Mouse (Mus musculus): Measurements from ENCODE around the gene Trmt44. TPM values are rescaled to one million over a fixed set of nuclear protein-coding genes. Genes with fewer than 3 reads are reported as not detected.

Gene Trmt44
- polyA plus RNA-seq, 1 experiment, result 9.8 TPM

DNA sequence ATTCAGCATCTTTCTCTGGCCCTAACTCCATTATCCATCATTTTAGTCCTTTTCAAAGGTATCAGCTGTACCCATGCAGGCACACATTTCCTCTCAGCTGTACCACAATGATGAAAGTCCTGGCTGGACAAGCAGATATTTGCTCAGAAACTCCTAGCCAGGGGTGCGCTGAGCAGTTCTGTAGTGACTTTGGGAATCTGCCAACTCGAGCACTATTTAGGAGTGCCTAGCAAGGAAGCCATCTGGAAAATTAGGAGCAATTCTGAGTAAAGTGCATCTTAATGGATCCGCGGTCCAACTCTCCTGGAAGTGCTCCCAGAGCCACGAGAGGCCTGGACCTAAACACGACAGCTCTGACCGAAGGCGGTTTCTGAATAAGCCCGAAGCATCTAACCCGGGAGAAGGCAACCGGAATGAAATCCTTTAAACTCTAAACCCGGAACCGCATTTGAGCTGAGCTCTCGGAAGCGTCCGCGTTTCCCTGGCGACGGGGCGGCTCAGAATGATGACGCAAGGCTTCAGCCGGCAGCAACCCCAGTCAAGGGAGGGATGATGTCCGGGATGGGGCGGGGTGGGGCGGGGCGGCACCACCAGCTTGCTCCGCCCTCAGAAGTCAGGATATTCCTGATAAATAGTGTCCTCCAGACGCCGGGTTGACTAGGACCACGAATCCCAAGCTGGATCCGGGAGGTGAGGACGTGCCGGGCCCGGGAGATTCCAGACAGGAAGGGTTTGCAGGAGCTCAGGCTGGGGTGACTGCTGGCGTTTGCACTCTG, 7.8 kb upstream of the Trmt44 start, which contains the start of gene Acox3:
TSS of gene Acox3 (plus strand) at position 596 of the 776 bp plus-strand sequence.
- no peaks in the 10 kb centered on the region for H3K27me3 ChIP-seq (ENCODE audit: control insufficient read depth, insufficient read depth, low read length)
- no peak within 1 kb of the TSS for H3K27ac ChIP-seq (ENCODE audit: control insufficient read depth, insufficient read depth, low read length)
- peak within 1 kb of the TSS; percentile 94 for H3K4me3 ChIP-seq (ENCODE audit: control insufficient read depth, insufficient read depth, low read length)
- H3K36me3 ChIP-seq (ENCODE audit: control insufficient read depth, insufficient read depth, low read length), result no peaks in the 10 kb centered on the region
- DNase-seq, result peak; percentile 94
- peaks cover 8% of the 10 kb centered on the region; the same call in 1 of the 2 replicates for H3K4me1 ChIP-seq (replicated peaks; ENCODE audit: control insufficient read depth, insufficient read depth, low read length)
- TF ChIP-seq CTCF (IDR thresholded peaks at IDR 0.05; ENCODE audit: borderline replicate concordance, control insufficient read depth, extremely low read depth, insufficient read depth, low read length, poor library complexity), result no peak
- TF ChIP-seq POLR2A (IDR thresholded peaks at IDR 0.05; ENCODE audit: control insufficient read depth, extremely low read depth, insufficient read depth, low read length, poor library complexity), result no peak
- WGBS, result 1% methylated on average over 35 of the region's 35 CpGs

DNA sequence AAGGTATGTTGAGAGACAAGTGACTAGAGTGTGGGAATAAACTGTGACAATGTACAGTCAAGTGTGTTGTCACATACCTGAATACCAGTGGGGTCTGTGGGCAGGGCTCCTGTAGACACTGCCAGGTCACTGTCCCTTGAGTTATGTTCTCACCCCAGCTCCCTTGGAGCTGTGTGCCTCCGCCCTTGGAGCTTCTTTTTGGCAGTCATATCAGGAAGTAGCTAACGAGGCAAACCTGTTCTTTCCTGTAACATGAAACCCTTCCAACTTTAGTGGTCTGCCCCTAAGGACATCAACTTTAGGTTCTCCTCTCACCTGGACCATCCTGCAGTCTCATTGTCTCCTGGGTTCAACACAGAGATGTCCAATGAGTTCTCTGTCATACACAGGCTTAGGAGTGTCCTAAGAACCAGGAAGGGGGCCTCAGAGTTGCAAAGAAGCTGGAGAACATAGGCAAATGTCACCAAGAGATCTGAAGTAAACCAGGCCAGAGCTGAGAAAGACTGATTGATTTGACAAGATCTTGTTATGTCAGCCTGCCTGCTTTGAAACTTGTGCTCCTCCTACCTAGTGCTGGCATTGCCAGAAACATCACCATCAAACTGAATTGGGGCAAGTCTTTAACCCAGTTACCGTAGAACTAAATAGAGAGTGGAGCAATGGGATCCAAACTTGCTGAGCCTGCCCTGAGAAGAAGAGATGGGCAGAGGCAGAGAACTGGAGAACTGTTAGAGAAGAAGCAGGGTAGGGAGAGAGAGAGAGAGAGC, 5.5 kb upstream of the Trmt44 start:
- no peak for TF ChIP-seq POLR2A (IDR thresholded peaks at IDR 0.05; ENCODE audit: control insufficient read depth, extremely low read depth, insufficient read depth, low read length, poor library complexity)
- TF ChIP-seq CTCF (IDR thresholded peaks at IDR 0.05; ENCODE audit: borderline replicate concordance, control insufficient read depth, extremely low read depth, insufficient read depth, low read length, poor library complexity), result no peak
- Histone ChIP-seq H3K4me3 (ENCODE audit: control insufficient read depth, insufficient read depth, low read length) (no peak overlapping the region), H3K27ac (ENCODE audit: control insufficient read depth, insufficient read depth, low read length) (no peak overlapping the region), H3K4me1 (replicated peaks; ENCODE audit: control insufficient read depth, insufficient read depth, low read length) (peaks cover 8% of the 10 kb centered on the region; the same call in 1 of the 2 replicates), H3K36me3 (ENCODE audit: control insufficient read depth, insufficient read depth, low read length) (no peaks in the 10 kb centered on the region), H3K27me3 (ENCODE audit: control insufficient read depth, insufficient read depth, low read length) (no peaks in the 10 kb centered on the region)
- DNase-seq, result no peak
- WGBS, result 56% methylated on average over 3 of the region's 3 CpGs

DNA sequence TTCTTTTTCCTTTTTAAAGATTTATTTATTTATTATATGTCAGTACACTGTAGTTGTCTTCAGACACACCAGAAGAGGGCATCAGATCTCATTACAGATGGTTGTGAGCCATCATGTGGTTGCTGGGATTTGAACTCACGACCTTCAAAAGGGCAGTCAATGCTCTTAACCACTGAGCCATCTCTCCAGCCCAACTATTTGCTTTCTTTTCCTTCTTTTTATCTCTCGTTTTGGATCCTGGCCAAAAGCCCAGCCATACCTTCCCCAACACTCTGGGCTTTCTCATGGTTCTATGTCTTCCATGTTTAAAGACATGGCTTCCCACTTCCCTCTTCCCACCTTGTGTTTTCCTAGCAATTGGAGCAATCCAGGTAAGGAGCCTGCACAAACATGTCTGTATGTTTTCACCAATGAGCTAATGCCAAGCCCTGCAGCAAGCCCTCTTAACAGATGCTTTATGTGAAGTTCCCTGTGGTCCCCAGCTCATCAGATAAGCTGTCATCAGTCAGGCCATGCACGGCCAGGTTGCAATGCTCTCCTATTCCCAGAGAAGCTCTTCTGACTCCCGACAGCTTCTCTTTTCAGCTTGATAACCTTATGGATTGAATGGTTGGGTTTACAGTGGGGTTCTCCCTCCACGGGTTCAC, 4.5 kb upstream of the Trmt44 start:
- DNase-seq, result no peak
- no peak for TF ChIP-seq CTCF (IDR thresholded peaks at IDR 0.05; ENCODE audit: borderline replicate concordance, control insufficient read depth, extremely low read depth, insufficient read depth, low read length, poor library complexity)
- TF ChIP-seq POLR2A (IDR thresholded peaks at IDR 0.05; ENCODE audit: control insufficient read depth, extremely low read depth, insufficient read depth, low read length, poor library complexity), result no peak
- H3K4me3 ChIP-seq (ENCODE audit: control insufficient read depth, insufficient read depth, low read length), result no peak overlapping the region
- no peaks in the 10 kb centered on the region for H3K27me3 ChIP-seq (ENCODE audit: control insufficient read depth, insufficient read depth, low read length)
- peaks cover 12% of the 10 kb centered on the region for H3K4me1 ChIP-seq (replicated peaks; ENCODE audit: control insufficient read depth, insufficient read depth, low read length)
- no peaks in the 10 kb centered on the region for H3K36me3 ChIP-seq (ENCODE audit: control insufficient read depth, insufficient read depth, low read length)
- no peak overlapping the region for H3K27ac ChIP-seq (ENCODE audit: control insufficient read depth, insufficient read depth, low read length)
- WGBS, result 61% methylated on average over 5 of the region's 5 CpGs

DNA sequence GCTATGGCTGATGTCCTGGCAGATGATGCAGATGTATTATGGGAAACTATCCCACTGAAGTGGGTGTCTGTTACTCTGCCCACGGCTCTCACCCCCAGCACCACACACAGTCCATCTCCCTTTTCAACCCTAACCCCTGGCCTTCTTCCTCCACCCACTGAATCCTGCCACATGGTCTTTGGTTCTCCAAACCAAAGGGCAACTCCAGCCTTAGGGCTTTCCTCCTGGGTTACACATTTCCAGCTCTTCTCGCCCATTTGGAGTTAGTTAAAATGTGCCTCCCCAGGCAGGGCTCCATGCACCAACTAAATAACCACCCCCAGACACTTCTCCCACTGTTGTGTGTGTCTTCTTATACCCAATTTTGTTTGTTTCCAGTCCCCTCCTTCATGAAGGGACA, 3.5 kb upstream of the Trmt44 start:
- 83% methylated on average over 2 of the region's 2 CpGs for WGBS
- Histone ChIP-seq H3K4me1 (replicated peaks; ENCODE audit: control insufficient read depth, insufficient read depth, low read length) (peaks cover 15% of the 10 kb centered on the region), H3K27ac (ENCODE audit: control insufficient read depth, insufficient read depth, low read length) (no peak overlapping the region), H3K4me3 (ENCODE audit: control insufficient read depth, insufficient read depth, low read length) (no peak overlapping the region), H3K36me3 (ENCODE audit: control insufficient read depth, insufficient read depth, low read length) (no peaks in the 10 kb centered on the region), H3K27me3 (ENCODE audit: control insufficient read depth, insufficient read depth, low read length) (no peaks in the 10 kb centered on the region)
- no peak for DNase-seq
- TF ChIP-seq CTCF (IDR thresholded peaks at IDR 0.05; ENCODE audit: borderline replicate concordance, control insufficient read depth, extremely low read depth, insufficient read depth, low read length, poor library complexity) (no peak), POLR2A (IDR thresholded peaks at IDR 0.05; ENCODE audit: control insufficient read depth, extremely low read depth, insufficient read depth, low read length, poor library complexity) (no peak)

DNA sequence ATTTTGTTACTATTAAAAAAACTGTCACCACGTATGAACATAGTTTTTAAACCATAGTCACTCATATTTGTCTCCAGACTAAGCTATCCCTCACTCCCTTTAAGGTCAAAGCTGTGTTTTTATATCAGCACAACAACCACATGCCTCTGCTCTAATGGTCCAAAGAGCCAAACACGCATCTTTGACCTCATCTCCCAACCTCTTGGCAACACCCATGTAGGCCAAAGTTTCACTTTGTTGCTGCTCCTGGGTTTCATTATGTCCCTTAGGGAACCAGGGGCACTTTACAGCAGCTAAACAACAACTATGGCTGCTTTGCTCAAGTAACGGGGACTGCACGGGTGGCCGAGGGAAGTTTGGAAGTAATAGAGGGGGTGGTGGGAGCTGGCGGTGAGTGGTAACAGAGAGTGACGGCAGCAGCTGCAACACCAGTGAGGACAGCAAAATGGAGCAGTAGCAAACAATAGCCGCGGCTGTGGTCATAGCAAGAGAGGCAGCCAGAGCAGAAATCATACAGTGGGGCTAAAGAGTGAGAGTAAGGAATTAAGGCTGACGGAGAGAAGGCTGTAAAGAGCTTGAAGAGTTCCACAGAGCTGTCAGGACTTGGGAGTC, 1.6 kb upstream of the Trmt44 start:
- TF ChIP-seq POLR2A (IDR thresholded peaks at IDR 0.05; ENCODE audit: control insufficient read depth, extremely low read depth, insufficient read depth, low read length, poor library complexity), result no peak
- TF ChIP-seq CTCF (IDR thresholded peaks at IDR 0.05; ENCODE audit: borderline replicate concordance, control insufficient read depth, extremely low read depth, insufficient read depth, low read length, poor library complexity), result no peak
- Histone ChIP-seq H3K4me3 (ENCODE audit: control insufficient read depth, insufficient read depth, low read length) (no peak overlapping the region), H3K27ac (ENCODE audit: control insufficient read depth, insufficient read depth, low read length) (no peak overlapping the region), H3K27me3 (ENCODE audit: control insufficient read depth, insufficient read depth, low read length) (no peaks in the 10 kb centered on the region), H3K4me1 (replicated peaks; ENCODE audit: control insufficient read depth, insufficient read depth, low read length) (peaks cover 9% of the 10 kb centered on the region), H3K36me3 (ENCODE audit: control insufficient read depth, insufficient read depth, low read length) (no peaks in the 10 kb centered on the region)
- DNase-seq, result no peak
- 96% methylated on average over 10 of the region's 10 CpGs for WGBS

DNA sequence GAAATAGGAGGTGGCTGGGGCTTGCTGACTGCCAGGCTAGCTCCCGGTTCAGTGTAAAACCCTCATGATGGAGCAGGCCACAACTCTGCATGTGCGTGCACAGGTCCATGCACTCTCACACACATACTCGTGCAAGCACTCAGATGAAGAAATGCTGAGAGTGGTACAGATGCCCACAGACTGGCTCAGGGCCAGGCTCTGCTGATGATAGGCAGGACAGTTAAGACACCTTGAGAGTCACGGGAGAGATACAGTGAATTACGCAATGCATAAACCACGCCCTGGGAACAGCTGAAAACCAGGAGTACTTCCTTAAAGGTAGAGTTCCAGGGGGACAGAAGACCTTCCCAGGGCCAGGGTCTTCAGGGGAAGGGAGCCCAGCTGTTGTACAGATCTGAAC, 3.3 kb downstream of the Trmt44 start:
- H3K4me1 ChIP-seq (replicated peaks; ENCODE audit: control insufficient read depth, insufficient read depth, low read length), result peaks cover 9% of the 10 kb centered on the region
- TF ChIP-seq POLR2A (IDR thresholded peaks at IDR 0.05; ENCODE audit: control insufficient read depth, extremely low read depth, insufficient read depth, low read length, poor library complexity) (no peak), CTCF (IDR thresholded peaks at IDR 0.05; ENCODE audit: borderline replicate concordance, control insufficient read depth, extremely low read depth, insufficient read depth, low read length, poor library complexity) (no peak)
- 96% methylated on average over 6 of the region's 6 CpGs for whole genome bisulfite sequencing
- DNase-seq, result no peak
- no peak overlapping the region for H3K4me3 ChIP-seq (ENCODE audit: control insufficient read depth, insufficient read depth, low read length)
- no peak overlapping the region for H3K27ac ChIP-seq (ENCODE audit: control insufficient read depth, insufficient read depth, low read length)
- no peaks in the 10 kb centered on the region for H3K27me3 ChIP-seq (ENCODE audit: control insufficient read depth, insufficient read depth, low read length)
- peaks cover 15% of the 10 kb centered on the region for H3K36me3 ChIP-seq (ENCODE audit: control insufficient read depth, insufficient read depth, low read length)

Data from thymus, adult 2 months (tissue).